9 mouse cellular contexts compared by ENCODE assay signal in the genomic region with DNA sequence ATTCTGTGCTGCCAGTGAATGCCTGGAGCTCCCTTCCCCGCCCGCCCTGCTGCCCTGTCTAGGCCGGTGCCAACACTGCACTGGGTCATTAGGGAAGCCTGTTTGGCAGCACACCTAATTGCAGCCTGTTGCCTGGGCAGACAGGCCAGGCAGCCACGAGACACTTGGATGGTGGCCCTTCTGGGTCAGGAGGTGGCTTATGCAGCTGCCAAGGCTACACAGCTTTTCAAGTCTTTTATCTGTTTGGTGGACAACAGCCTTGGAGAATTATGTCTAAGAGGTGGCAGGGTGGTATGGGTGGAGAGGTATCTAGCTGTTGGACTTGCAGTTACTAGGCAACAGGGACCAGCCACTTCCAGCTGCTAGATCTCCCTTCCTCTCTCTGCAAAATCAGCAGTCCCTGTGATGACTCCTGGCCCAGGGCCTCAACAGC. TPM values are rescaled to one million over a fixed set of nuclear protein-coding genes. Genes with fewer than 3 reads are reported as not detected.
DNase-seq lines count a peak whose midpoint lies in the region; ATAC-seq lines count a peak whose summit lies in the region.
"Had no signal": no experiment of that assay in that cellular context is flagged by ENCODE, and none has a peak within 500 bp of the region (broad histone marks: within the 10 kb centered on the region; RNA-seq: fewer than 3 reads in every experiment).

No protein-coding gene starts in this region.

- no peak overlapping the region for H3K27ac ChIP-seq in heart, embryonic 11.5 days (ENCODE audit: low read depth, low read length)
- no peak overlapping the region for H3K27ac ChIP-seq in lung, embryonic 16.5 days (ENCODE audit: low read length)
- H3K27ac ChIP-seq: lung, embryonic 15.5 days had no signal

- no peak overlapping the region for H3K9ac ChIP-seq in heart, embryonic 11.5 days (ENCODE audit: low read depth, low read length)
- no peak overlapping the region for H3K9ac ChIP-seq in lung, embryonic 16.5 days (ENCODE audit: low read length)
- H3K9ac ChIP-seq: lung, embryonic 15.5 days had no signal

- H3K4me1 ChIP-seq in heart, embryonic 11.5 days (ENCODE audit: control insufficient read depth, insufficient read depth, low read length): no peaks in the 10 kb centered on the region
- peaks cover 11% of the 10 kb centered on the region for H3K4me1 ChIP-seq in lung, embryonic 16.5 days (replicated peaks; ENCODE audit: control insufficient read depth, insufficient read depth, low read length)

- H3K4me2 ChIP-seq in heart, embryonic 11.5 days: no peak overlapping the region
- H3K4me2 ChIP-seq in lung, embryonic 16.5 days (ENCODE audit: low read depth, low read length): no peak overlapping the region
- H3K4me2 ChIP-seq: lung, embryonic 15.5 days had no signal

- no peak overlapping the region for H3K4me3 ChIP-seq in heart, embryonic 11.5 days (ENCODE audit: low read depth, low read length)
- H3K4me3 ChIP-seq in lung, embryonic 16.5 days (ENCODE audit: low read length): no peak overlapping the region
- H3K4me3 ChIP-seq: lung, embryonic 15.5 days had no signal

- H3K9me3 ChIP-seq in heart, embryonic 11.5 days (replicated peaks; ENCODE audit: control insufficient read depth, low read length): no peaks in the 10 kb centered on the region
- H3K9me3 ChIP-seq in lung, embryonic 16.5 days (ENCODE audit: control insufficient read depth, low read length): no peaks in the 10 kb centered on the region
- H3K9me3 ChIP-seq: lung, embryonic 15.5 days had no signal

- DNase-seq in heart, adult 18-20 months: peak; percentile 85 to 89
- peak; percentile 88 for DNase-seq in adrenal gland, postnatal 14 days
- peak; percentile 90 for DNase-seq in kidney, adult 9 months
- peak; percentile 34 to 38 for DNase-seq in right cerebral cortex, postnatal 36 days (ENCODE audit: low spot score in 2 of 2)

- no peak for ATAC-seq in heart, embryonic 11.5 days (replicated peaks; ENCODE audit: insufficient number of reproducible peaks, low FRiP score, low TSS enrichment)
- peak; percentile 70 for ATAC-seq in frontal cortex, adult (ENCODE audit: low TSS enrichment)
- peak; percentile 46 for ATAC-seq in lung, embryonic 16.5 days (ENCODE audit: low read depth)
- no peak for ATAC-seq in monocyte, adult 5-6 weeks (replicated peaks; ENCODE audit: insufficient number of reproducible peaks, low FRiP score, low TSS enrichment, poor library complexity, severe bottlenecking)

- 74% methylated on average over 4 of the region's 4 CpGs for WGBS in heart, embryonic 11.5 days (ENCODE audit: insufficient replicate concordance)
- 57% methylated on average over 4 of the region's 4 CpGs for WGBS in lung, embryonic 16.5 days

- no peaks in the 10 kb centered on the region for H3K36me3 ChIP-seq in heart, embryonic 11.5 days (ENCODE audit: control insufficient read depth, insufficient read depth, low read length)
- no peaks in the 10 kb centered on the region for H3K36me3 ChIP-seq in lung, embryonic 16.5 days (ENCODE audit: control insufficient read depth, insufficient read depth, low read length)
- H3K36me3 ChIP-seq: lung, embryonic 15.5 days had no signal

- H3K27me3 ChIP-seq in heart, embryonic 11.5 days (ENCODE audit: control insufficient read depth, insufficient read depth, low read length): no peaks in the 10 kb centered on the region
- no peaks in the 10 kb centered on the region for H3K27me3 ChIP-seq in lung, embryonic 16.5 days (ENCODE audit: control insufficient read depth, insufficient read depth, low read depth, low read length)
- H3K27me3 ChIP-seq: lung, embryonic 15.5 days had no signal

RNA-seq across cellular contexts. Expression of gene Klf11, which starts 8.7 kb away (rescaled TPM):
- total RNA-seq in heart, adult 18-20 months (2021): 10 to 100 TPM; 11.6 to 12.4 TPM
- 12.2 and 15.3 TPM in 2 replicates for polyA plus RNA-seq in heart, embryonic 11.5 days (2014; fragmentation: Nextera tagmentation; extraction: Ambion mirVana)
- total RNA-seq in adrenal gland, postnatal 14 days (2021): 13.7 and 17.3 TPM in 2 replicates
- 15.7 and 15.8 TPM in 2 replicates for polyA plus RNA-seq in lung, embryonic 16.5 days (2015; fragmentation: Nextera tagmentation; extraction: Ambion mirVana)
- total RNA-seq in monocyte, adult 5-6 weeks (2017): 27.5 to 35.9 TPM (median 31.5 TPM) in 3 replicates

RNA-seq across cellular contexts. Expression of gene Cys1, which starts 39.2 kb away (rescaled TPM):
- 1 to 10 TPM; 3.3 to 3.9 TPM for total RNA-seq in heart, adult 18-20 months (2021)
- 0.66 TPM in 2 replicates for polyA plus RNA-seq in heart, embryonic 11.5 days (2014; fragmentation: Nextera tagmentation; extraction: Ambion mirVana)
- 3.5 and 3.9 TPM in 2 replicates for total RNA-seq in adrenal gland, postnatal 14 days (2021)
- 1.6 and 2.4 TPM in 2 replicates for polyA plus RNA-seq in lung, embryonic 16.5 days (2015; fragmentation: Nextera tagmentation; extraction: Ambion mirVana)
- not detected in 3 replicates for total RNA-seq in monocyte, adult 5-6 weeks (2017)

Comparison
In these comparisons a context has a peak if more than half of its experiments do, and no peak if none do; other contexts are left out.
1. DNase-seq: peak in every context shown above with its lines; median percentile 90 in kidney, adult 9 months; 88 in adrenal gland, postnatal 14 days; 87 in heart, adult 18-20 months; 36 in right cerebral cortex, postnatal 36 days.
2. ATAC-seq: peak in frontal cortex, adult (single experiment) and lung, embryonic 16.5 days (single experiment); none in heart, embryonic 11.5 days (single experiment) and monocyte, adult 5-6 weeks (single experiment).